Mouse (Mus musculus): ENCODE data around the gene Iqcg.

DNA sequence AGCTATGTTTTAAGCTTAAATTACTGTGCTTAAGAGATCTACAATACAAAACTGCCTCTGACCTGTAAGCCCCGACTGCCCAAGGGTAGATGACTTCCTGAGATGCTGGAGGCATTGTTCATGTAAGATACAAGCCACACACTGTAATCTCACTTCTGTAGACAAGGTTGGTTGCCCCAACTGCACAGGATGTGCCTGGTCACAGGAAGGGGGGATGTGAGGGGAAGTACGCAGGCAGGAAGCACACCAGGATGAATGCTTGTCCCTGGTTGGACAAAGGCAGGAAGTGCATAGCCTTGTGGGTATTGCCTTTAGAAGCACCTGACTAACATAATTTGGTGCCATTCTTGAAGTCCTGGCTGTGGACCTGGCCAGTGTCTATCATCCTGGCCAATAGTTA is 12.8 kb downstream of the Iqcg start:
- no peak for TF ChIP-seq CTCF (conservative IDR thresholded peaks at IDR 0.05; ENCODE audit: low read length)
- no peak for TF ChIP-seq NANOG (IDR thresholded peaks at IDR 0.05; ENCODE audit: borderline replicate concordance, low read length)
